Mouse (Mus musculus): ENCODE results near the gene Chmp2a.

DNA sequence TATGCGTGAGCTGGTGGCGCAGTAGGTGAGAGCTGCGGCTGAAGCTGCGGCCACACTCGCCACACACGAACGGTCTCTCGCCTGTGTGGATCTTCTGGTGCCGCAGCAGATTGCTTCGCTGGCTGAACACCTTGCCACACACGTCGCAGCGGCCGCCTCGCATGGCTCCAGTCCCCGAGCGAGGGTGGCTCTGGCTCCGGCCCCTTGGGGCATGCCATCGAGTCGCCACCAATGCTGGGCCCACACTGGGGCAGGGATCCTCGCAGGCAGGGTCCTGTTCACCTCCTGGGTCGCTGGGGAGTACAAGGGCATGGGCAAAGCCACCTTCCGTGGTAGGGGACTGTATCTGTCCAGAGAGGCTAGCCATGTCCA, 9.6 kb upstream of the Chmp2a start:
- no peak for TF ChIP-seq CTCF (IDR thresholded peaks at IDR 0.05; ENCODE audit: control insufficient read depth, insufficient read depth, low read length)
- no peak for TF ChIP-seq POLR2A (IDR thresholded peaks at IDR 0.05; ENCODE audit: borderline replicate concordance, control insufficient read depth, low read depth, low read length)

All from bone marrow, adult 2 months (tissue).